Mouse (Mus musculus) embryonic fibroblast, embryonic 13.5 days (primary cell): ENCODE measurements around the gene Cyb561d2.

ENCODE experiments used
- CTCF ChIP-seq: IDR thresholded peaks from 2 replicates; pipeline ENCODE4 v1.5.1; 2011; ENCODE audit warnings: mild to moderate bottlenecking, control low read depth, low read length, moderate library complexity, borderline replicate concordance; ENCODE audit not compliant: insufficient read depth
- POLR2A ChIP-seq: IDR thresholded peaks from 2 replicates; pipeline ENCODE4 v1.6.1; 2011; ENCODE audit warnings: low read depth, mild to moderate bottlenecking, control low read depth, low read length, moderate library complexity

GRCm38 (mm10) chr9:107544729-107545128 lies 2.7 kb upstream of the Cyb561d2 start:
- no peak for TF ChIP-seq POLR2A
- TF ChIP-seq CTCF, result no peak
